Mouse (Mus musculus): ENCODE results near the gene Gse1. TPM values are rescaled to one million over a fixed set of nuclear protein-coding genes. Genes with fewer than 3 reads are reported as not detected.

The Gse1 gene
- polyA plus RNA-seq, 1 experiment: 14.7 TPM

GRCm38 (mm10) chr8:120293421-120294357 is 65.4 kb downstream of the Gse1 start:
- no peak for TF ChIP-seq MYOG (IDR thresholded peaks at IDR 0.05; ENCODE audit: control insufficient read depth in 1 of 3, insufficient read depth in 1 of 3, insufficient read length in 2 of 3, low read depth in 2 of 3)
- Histone ChIP-seq H3K79me2 (ENCODE audit: control insufficient read depth, insufficient read depth) (peaks cover 27% of the 10 kb centered on the region), H3K4me2 (ENCODE audit: low read depth) (no peak overlapping the region)

DNA sequence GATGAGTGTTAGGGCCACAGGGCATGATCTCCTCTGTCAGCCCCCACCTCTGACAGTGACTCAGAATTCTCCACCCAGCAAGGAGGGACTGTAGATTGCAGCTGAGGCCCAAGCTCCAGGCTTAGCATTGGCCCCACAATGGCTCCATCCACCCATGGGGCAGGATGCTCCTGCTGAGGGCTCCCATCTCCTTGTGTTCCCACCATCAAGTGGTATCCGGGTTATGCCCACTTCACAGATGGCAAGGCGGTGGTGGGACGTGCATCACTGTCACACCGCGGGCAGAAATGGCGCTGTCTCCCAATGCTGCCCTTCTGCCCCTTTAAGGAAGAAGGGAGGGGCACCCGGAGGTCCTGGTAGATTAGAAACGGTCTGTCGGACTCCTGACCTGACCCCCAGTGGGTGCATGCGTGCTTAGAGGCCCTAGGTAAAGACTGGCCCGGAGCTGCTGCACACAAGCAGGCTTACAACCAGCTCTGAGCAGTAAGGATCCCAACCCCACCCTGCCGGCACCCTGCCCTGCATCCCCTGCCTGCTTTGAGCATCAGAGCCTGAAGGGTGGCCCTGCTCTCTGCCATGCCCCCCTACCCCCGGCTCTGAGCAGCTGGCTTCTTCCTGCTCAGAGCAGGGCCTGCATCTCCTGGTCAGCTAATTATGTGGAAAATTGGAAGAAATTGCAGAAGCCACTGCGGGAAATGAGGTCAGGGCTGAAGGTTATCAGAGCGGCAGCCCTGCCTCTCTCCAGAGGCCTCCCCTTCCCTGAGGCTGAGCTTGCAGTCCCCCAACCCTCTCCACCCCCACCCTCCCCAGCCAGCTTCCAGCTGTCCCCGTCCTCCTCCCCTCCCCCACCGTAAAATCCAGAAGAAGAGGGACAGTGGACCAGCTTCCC is 67.0 kb downstream of the Gse1 start:
- no peaks in the 10 kb centered on the region for H3K27me3 ChIP-seq (ENCODE audit: control insufficient read depth, insufficient read depth, insufficient read length)
- H3K79me2 ChIP-seq (ENCODE audit: control insufficient read depth, insufficient read depth): peaks cover 24% of the 10 kb centered on the region
- TF ChIP-seq MAX (IDR thresholded peaks at IDR 0.05; ENCODE audit: low read depth) (no peak), TCF12 (IDR thresholded peaks at IDR 0.05; ENCODE audit: insufficient read depth, poor library complexity, severe bottlenecking) (no peak), E2F4 (IDR thresholded peaks at IDR 0.05; ENCODE audit: insufficient read depth) (no peak), REST (IDR thresholded peaks at IDR 0.05; ENCODE audit: insufficient read depth, insufficient read length) (no peak), CEBPB (IDR thresholded peaks at IDR 0.05; ENCODE audit: insufficient read depth, poor library complexity, severe bottlenecking) (no peak), USF1 (IDR thresholded peaks at IDR 0.05; ENCODE audit: low read depth) (no peak), TCF3 (IDR thresholded peaks at IDR 0.05; ENCODE audit: insufficient read length, low read depth) (no peak), SRF (IDR thresholded peaks at IDR 0.05; ENCODE audit: control insufficient read depth, insufficient read length, low read depth) (no peak), MYOG (IDR thresholded peaks at IDR 0.05; ENCODE audit: control insufficient read depth in 1 of 3, insufficient read depth in 1 of 3, insufficient read length in 2 of 3, low read depth in 2 of 3) (no peak)
- no peak overlapping the region for H3K4me2 ChIP-seq (ENCODE audit: low read depth)
- no peak overlapping the region for H3ac ChIP-seq (ENCODE audit: control insufficient read depth, insufficient read length)
- no peak overlapping the region for H3K4me3 ChIP-seq
- no peaks in the 10 kb centered on the region for H3K36me3 ChIP-seq (ENCODE audit: control insufficient read depth, insufficient read depth)

More at GRCm38 (mm10) chr8:120293421-120294357, 65.4 kb downstream of the Gse1 start:
- Histone ChIP-seq H3ac (ENCODE audit: control insufficient read depth, insufficient read length) (no peak overlapping the region), H3K36me3 (ENCODE audit: control insufficient read depth, insufficient read depth) (no peaks in the 10 kb centered on the region), H3K27me3 (ENCODE audit: control insufficient read depth, insufficient read depth, insufficient read length) (no peaks in the 10 kb centered on the region), H3K4me3 (no peak overlapping the region)

DNA sequence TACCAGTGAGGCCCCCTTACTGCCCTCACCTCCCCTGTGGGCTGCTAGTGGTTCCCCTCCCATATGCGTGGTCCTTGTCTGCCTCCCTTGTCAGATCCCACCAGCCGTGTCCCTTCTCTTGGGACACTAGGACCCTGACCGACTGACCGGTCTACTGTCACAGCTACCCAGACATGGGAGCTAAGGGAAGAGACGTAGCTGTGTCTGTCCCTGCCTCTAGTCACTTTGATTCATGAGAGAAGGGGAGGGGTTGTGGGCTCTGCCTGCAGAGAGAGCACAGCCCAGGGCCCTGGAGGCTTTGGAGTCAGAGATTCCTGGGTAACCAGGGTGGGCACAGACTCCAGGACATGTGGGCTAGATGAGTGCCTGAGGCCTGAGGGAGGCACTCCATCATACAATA is 68.7 kb downstream of the Gse1 start:
- Histone ChIP-seq H3K79me2 (ENCODE audit: control insufficient read depth, insufficient read depth) (peaks cover 14% of the 10 kb centered on the region), H3K4me2 (ENCODE audit: low read depth) (no peak overlapping the region), H3K27me3 (ENCODE audit: control insufficient read depth, insufficient read depth, insufficient read length) (no peaks in the 10 kb centered on the region), H3K4me3 (no peak overlapping the region), H3ac (ENCODE audit: control insufficient read depth, insufficient read length) (no peak overlapping the region), H3K36me3 (ENCODE audit: control insufficient read depth, insufficient read depth) (no peaks in the 10 kb centered on the region)
- TF ChIP-seq POLR2AphosphoS2 (IDR thresholded peaks at IDR 0.05; ENCODE audit: insufficient read length, low read depth) (no peak), MAX (IDR thresholded peaks at IDR 0.05; ENCODE audit: low read depth) (no peak), SRF (IDR thresholded peaks at IDR 0.05; ENCODE audit: control insufficient read depth, insufficient read length, low read depth) (no peak)

DNA sequence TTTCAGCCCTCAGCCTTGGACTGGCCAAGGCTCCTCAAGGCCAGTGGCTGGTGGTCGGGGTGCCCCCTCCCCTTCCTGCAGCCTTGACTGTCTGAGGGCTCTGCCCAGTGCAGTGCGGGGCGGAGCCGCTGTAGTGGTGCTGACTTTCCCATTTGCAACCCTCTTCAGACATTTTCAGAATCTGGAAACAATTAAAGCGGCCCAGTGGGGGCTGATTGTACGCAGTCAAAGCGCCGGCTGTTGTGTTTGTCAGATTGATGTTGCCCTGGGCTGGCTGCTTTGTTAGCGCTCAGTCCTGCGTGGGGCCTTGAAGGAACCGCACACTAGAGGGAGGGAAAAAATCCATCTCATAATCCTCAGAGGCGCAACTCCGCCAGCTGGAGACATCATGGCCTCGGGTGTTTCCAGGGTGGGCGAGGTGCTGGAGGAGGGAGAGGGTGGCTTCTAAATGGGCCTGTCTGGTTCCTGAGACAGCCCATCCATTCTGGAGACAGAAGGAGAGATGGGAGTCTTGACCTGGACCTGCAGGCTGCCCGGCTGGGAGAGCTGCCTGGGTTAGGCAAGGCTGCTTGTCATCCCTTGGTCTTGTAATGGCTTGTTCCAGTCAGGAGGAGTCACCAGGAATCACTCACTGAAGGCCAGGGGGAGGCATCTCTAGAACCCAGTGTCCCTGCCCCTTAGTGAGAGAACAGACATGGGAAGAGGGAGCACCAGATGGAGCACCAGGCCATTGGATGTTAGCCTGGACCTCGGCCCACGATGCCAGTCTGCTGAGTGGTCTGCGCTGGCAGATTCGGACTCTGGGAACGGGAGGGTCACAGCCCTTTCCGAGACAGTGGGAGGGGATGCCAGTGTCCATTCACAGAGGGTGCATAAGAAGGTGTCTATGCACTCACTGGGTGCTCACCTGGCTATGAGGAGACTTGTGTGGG is 70.6 kb downstream of the Gse1 start:
- Histone ChIP-seq H3ac (ENCODE audit: control insufficient read depth, insufficient read length) (no peak overlapping the region), H3K79me2 (ENCODE audit: control insufficient read depth, insufficient read depth) (peaks cover 18% of the 10 kb centered on the region), H3K4me3 (no peak overlapping the region), H3K36me3 (ENCODE audit: control insufficient read depth, insufficient read depth) (no peaks in the 10 kb centered on the region), H3K27me3 (ENCODE audit: control insufficient read depth, insufficient read depth, insufficient read length) (no peaks in the 10 kb centered on the region), H3K4me2 (ENCODE audit: low read depth) (no peak overlapping the region)
- TF ChIP-seq MYOD1 (IDR thresholded peaks at IDR 0.05; ENCODE audit: control insufficient read depth in 1 of 3, insufficient read length in 2 of 3, low read depth in 2 of 3) (no peak), MYOG (IDR thresholded peaks at IDR 0.05; ENCODE audit: control insufficient read depth in 1 of 3, insufficient read depth in 1 of 3, insufficient read length in 2 of 3, low read depth in 2 of 3) (no peak), E2F4 (IDR thresholded peaks at IDR 0.05; ENCODE audit: insufficient read depth) (no peak), POLR2A (IDR thresholded peaks at IDR 0.05; ENCODE audit: insufficient read length, low read depth) (no peak), TCF12 (IDR thresholded peaks at IDR 0.05; ENCODE audit: insufficient read depth, poor library complexity, severe bottlenecking) (no peak), POLR2AphosphoS2 (IDR thresholded peaks at IDR 0.05; ENCODE audit: insufficient read length, low read depth) (no peak), TCF3 (IDR thresholded peaks at IDR 0.05; ENCODE audit: insufficient read length, low read depth) (no peak)

Measured in myocyte (in vitro differentiated cells).